Mouse (Mus musculus): ENCODE results near the gene Themis2. TPM values are rescaled to one million over a fixed set of nuclear protein-coding genes. Genes with fewer than 3 reads are reported as not detected.

The Themis2 gene
- polyA plus RNA-seq, 1 experiment: 0.05 TPM

DNA sequence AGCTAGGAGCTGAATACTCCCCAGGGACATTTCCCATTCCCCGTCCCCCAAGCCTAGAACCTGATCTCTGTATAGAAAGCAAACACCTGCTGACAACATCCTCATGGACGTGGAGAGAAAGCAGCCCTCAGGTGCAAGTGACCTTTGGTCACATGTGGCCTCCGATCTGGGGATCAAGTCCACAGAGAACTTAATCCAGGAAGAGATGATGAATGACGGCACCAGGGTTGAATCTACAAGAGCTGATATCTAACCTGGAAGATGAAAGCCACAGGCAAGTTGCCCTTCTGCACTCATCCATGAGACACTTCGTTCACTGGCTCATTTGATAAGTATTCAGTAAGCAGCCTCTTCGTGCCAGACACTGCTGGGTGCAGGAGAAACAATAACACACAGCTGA lies 33.6 kb downstream of the Themis2 start:
- peaks cover 7% of the 10 kb centered on the region for H3K4me1 ChIP-seq (ENCODE audit: control insufficient read depth)
- H3K27me3 ChIP-seq (ENCODE audit: control insufficient read depth): peaks cover 25% of the 10 kb centered on the region
- no peaks in the 10 kb centered on the region for H3K9me3 ChIP-seq (ENCODE audit: control insufficient read depth, low read length)
- TF ChIP-seq GATA1 (IDR thresholded peaks at IDR 0.05; ENCODE audit: low read length): no peak
- TF ChIP-seq TAL1 (IDR thresholded peaks at IDR 0.05; ENCODE audit: low read length): no peak
- H3K36me3 ChIP-seq (ENCODE audit: control insufficient read depth): no peaks in the 10 kb centered on the region
- no peak overlapping the region for H3K4me3 ChIP-seq (replicated peaks)

DNA sequence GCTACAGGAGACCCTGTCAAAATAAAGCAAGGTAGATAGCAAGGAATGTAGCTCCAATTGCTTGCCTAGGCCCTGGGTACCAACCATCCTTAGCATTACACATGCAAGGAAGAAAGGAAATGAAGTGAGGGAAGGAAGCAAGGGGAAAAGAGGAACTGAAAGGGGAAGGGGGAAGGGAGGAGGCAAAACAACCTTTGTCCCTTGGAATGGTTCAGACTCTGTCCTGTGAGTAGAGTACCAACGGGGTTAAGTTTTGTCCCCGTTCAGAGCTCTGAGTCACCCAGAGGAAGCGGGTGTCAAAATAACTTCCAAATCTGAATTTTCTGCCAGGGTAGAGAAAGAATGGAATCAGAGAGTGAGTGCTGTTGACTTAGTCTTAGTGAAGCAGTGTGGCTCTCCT lies 35.9 kb downstream of the Themis2 start:
- Histone ChIP-seq H3K27me3 (ENCODE audit: control insufficient read depth) (peaks cover 48% of the 10 kb centered on the region), H3K4me1 (ENCODE audit: control insufficient read depth) (peaks cover 5% of the 10 kb centered on the region), H3K36me3 (ENCODE audit: control insufficient read depth) (no peaks in the 10 kb centered on the region), H3K9me3 (ENCODE audit: control insufficient read depth, low read length) (no peaks in the 10 kb centered on the region; the same call in 1 of the 2 replicates), H3K4me3 (replicated peaks) (no peak overlapping the region)
- TF ChIP-seq TAL1 (IDR thresholded peaks at IDR 0.05; ENCODE audit: low read length) (no peak), GATA1 (IDR thresholded peaks at IDR 0.05; ENCODE audit: low read length) (no peak)

DNA sequence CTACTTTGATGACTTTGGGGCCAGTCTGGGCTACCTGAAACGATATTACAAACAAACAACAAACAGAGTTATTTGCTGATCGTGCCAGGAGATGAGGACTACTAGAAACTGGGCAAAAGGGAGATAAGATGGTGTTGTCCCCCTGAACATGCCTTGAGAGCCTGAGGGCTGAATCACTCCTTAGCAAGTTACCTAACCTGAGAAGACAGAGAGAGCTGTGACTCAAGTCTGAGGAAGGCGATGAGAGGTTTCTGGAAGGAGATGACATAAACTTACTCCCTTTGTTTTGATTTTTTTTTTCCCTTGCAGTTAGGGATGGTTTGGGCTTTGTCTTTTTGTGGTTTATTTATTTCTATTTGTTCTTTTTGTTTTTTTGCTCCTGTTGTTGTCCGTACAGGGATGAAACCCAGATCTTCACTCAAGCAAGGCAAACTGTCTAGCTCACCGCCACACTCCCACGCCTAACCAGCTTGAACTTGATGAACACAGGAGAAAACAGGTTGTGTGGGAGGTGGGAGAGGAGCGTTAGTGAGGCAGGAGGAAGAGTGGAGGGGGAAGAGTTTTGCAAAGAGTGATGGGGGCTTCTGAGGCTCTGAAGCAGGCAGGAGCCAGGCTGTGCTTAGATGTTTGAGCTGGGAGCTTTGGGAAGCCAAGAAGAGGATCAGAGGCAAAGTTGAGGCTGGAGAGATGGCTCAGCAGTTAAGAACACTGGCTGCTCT lies 38.4 kb downstream of the Themis2 start:
- Histone ChIP-seq H3K27me3 (ENCODE audit: control insufficient read depth) (peaks cover 57% of the 10 kb centered on the region), H3K36me3 (ENCODE audit: control insufficient read depth) (no peaks in the 10 kb centered on the region), H3K4me1 (ENCODE audit: control insufficient read depth) (peaks cover 5% of the 10 kb centered on the region), H3K4me3 (replicated peaks) (no peak overlapping the region), H3K9me3 (ENCODE audit: control insufficient read depth, low read length) (no peaks in the 10 kb centered on the region; the same call in 1 of the 2 replicates)
- TF ChIP-seq GATA1 (IDR thresholded peaks at IDR 0.05; ENCODE audit: low read length) (no peak), TAL1 (IDR thresholded peaks at IDR 0.05; ENCODE audit: low read length) (no peak)

DNA sequence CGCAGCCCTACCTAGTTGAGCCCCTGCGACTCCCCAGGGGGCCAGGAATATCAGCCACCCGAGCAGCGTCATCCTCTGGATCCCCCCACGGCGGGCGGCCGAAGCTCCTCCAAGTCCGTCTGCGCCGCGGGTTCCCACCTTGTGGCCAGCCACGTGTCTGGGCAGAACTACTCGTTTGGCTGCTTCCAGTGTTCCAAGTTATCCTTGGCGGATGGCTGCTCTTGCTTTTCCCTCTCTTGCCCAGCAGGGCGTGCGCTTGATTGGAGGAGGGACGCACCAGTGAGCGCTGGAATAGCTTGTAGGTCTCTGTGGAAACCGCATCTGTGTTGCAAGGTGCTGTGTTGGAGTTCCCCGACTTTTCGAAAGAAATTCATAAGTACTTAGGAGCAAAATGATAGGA lies 39.2 kb downstream of the Themis2 start, which contains the start of gene Smpdl3b:
Gene Smpdl3b, minus strand, starts transcription at position 279 of the 400 bp plus-strand sequence.
- H3K4me3 ChIP-seq (replicated peaks): peak within 1 kb of the TSS; percentile 3
- no peaks in the 10 kb centered on the region; the same call in 1 of the 2 replicates for H3K9me3 ChIP-seq (ENCODE audit: control insufficient read depth, low read length)
- H3K36me3 ChIP-seq (ENCODE audit: control insufficient read depth): no peaks in the 10 kb centered on the region
- peaks cover 5% of the 10 kb centered on the region for H3K4me1 ChIP-seq (ENCODE audit: control insufficient read depth)
- H3K27me3 ChIP-seq (ENCODE audit: control insufficient read depth): peaks cover 57% of the 10 kb centered on the region
- TF ChIP-seq TAL1 (IDR thresholded peaks at IDR 0.05; ENCODE audit: low read length) (no peak), GATA1 (IDR thresholded peaks at IDR 0.05; ENCODE audit: low read length) (no peak)

DNA sequence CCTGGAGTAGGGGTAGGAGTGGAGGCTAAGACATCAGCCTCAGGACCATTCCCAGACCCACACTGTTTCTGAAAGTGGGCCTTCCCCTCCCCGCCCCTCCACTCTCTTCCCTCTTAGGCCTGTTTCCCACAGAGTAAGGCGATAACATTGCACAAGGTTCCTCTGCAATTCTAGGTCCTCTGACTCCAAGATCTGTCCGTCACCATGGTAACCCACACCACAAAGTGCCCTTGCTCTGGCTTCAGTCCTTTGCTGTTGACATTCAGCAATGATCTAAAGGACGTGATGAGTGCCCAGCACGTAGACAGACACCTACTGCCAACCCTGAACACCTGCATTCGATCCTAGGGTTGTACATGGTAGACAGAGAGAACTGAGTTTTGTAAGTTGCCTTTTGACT lies 43.2 kb downstream of the Themis2 start:
- Histone ChIP-seq H3K4me1 (ENCODE audit: control insufficient read depth) (peaks cover 12% of the 10 kb centered on the region), H3K4me3 (replicated peaks) (no peak overlapping the region), H3K9me3 (ENCODE audit: control insufficient read depth, low read length) (no peaks in the 10 kb centered on the region; the same call in 1 of the 2 replicates), H3K36me3 (ENCODE audit: control insufficient read depth) (no peaks in the 10 kb centered on the region), H3K27me3 (ENCODE audit: control insufficient read depth) (peaks cover 36% of the 10 kb centered on the region)
- TF ChIP-seq GATA1 (IDR thresholded peaks at IDR 0.05; ENCODE audit: low read length) (no peak), TAL1 (IDR thresholded peaks at IDR 0.05; ENCODE audit: low read length) (no peak)

DNA sequence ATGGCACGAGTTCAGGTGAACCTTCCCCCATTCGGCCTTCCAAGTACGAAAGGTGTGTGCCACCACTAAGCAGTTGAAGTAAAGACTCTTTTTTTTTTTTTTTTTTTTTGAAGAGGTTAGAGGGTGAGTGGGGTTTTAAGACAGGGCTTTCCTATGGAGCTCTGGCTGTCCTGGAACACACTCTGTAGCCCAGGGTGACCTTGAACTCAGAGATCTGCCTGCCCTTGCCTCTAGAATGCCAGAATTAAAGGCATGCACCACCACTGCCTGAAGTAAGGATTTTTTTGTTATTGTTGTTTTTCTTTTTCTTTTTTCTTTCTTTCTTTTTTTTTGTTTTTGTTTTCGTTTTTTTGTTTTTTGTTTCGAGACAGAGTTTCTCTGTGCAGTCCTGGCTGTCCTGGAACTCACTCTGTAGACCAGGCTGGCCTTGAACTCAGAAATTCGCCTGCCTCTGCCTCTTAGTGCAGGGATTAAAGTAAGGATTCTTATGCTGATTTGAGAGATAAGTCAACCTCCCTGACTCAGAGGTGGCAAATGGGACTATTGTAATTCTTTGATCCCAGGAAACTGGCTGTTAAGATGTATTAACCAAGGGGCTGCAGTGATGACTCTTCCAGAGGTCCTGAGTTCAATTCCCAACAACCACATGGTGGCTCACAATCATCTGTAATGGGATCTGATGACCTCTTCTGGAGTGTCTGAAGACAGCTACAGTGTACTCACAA lies 46.8 kb downstream of the Themis2 start:
- TF ChIP-seq GATA1 (IDR thresholded peaks at IDR 0.05; ENCODE audit: low read length) (no peak), TAL1 (IDR thresholded peaks at IDR 0.05; ENCODE audit: low read length) (no peak)
- Histone ChIP-seq H3K27me3 (ENCODE audit: control insufficient read depth) (peaks cover 3% of the 10 kb centered on the region; the same call in 1 of the 2 replicates), H3K4me3 (replicated peaks) (no peak overlapping the region)

DNA sequence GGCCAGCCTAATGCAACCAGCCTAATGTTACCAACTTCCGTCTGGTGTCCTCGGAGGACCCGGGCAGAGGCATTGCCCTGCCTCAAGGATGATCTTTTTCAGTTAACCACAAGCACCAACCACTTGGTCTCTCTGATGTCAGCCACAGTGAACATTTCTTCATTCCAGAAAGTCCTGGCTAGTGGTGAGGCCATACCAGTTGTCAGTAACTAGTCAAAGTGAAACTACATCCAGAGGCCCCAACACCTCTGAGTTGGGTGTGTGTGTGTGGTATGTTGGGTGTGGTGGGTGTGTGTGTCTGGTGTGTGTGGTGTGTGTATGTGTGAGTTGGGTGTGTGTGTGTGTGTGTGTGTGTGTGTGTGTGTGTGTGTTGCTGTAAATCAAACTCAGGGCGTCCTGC lies 47.4 kb downstream of the Themis2 start:
- Histone ChIP-seq H3K27me3 (ENCODE audit: control insufficient read depth) (peaks cover 2% of the 10 kb centered on the region; the same call in 1 of the 2 replicates), H3K4me1 (ENCODE audit: control insufficient read depth) (peaks cover 25% of the 10 kb centered on the region)

More for the DNA sequence above, 46.8 kb downstream of the Themis2 start:
- no peaks in the 10 kb centered on the region for H3K36me3 ChIP-seq (ENCODE audit: control insufficient read depth)
- peaks cover 19% of the 10 kb centered on the region for H3K4me1 ChIP-seq (ENCODE audit: control insufficient read depth)
- H3K9me3 ChIP-seq (ENCODE audit: control insufficient read depth, low read length): no peaks in the 10 kb centered on the region

DNA sequence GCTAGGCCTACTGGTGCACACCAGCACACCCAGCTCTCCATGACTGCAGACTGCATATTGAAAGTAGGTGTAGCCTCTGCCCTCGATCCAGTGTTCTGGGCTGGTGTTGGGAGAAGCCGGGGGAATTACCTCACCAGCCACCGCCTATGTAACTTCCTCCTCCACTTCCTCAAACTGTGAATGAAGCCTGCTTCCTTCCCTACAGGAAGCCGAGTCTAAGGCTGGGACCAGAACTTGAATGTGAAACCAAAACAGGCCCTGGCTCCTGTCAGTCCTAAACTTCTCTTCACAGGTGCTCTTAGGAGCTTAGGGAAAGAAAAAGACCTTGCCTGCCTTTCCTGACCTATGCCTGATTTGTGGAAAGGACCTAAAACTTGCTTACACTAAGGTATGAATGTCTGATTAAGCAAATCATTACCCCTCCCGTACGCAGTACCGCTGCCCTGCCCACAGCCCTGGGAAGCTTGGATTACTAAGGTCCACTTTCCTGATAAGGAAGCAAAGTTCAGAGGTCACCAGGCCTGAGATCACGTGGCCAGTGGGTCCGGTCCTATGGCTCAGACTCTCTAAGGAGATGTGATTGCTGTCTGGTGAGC lies 48.4 kb downstream of the Themis2 start:
- Histone ChIP-seq H3K9me3 (ENCODE audit: control insufficient read depth, low read length) (no peaks in the 10 kb centered on the region), H3K4me3 (replicated peaks) (no peak overlapping the region), H3K36me3 (ENCODE audit: control insufficient read depth) (no peaks in the 10 kb centered on the region), H3K27me3 (ENCODE audit: control insufficient read depth) (no peaks in the 10 kb centered on the region; the same call in 1 of the 2 replicates), H3K4me1 (ENCODE audit: control insufficient read depth) (peaks cover 28% of the 10 kb centered on the region)
- TF ChIP-seq TAL1 (IDR thresholded peaks at IDR 0.05; ENCODE audit: low read length): no peak
- no peak for TF ChIP-seq GATA1 (IDR thresholded peaks at IDR 0.05; ENCODE audit: low read length)

More for the DNA sequence above, 47.4 kb downstream of the Themis2 start:
- Histone ChIP-seq H3K4me3 (replicated peaks) (no peak overlapping the region), H3K9me3 (ENCODE audit: control insufficient read depth, low read length) (no peaks in the 10 kb centered on the region), H3K36me3 (ENCODE audit: control insufficient read depth) (no peaks in the 10 kb centered on the region)
- no peak for TF ChIP-seq TAL1 (IDR thresholded peaks at IDR 0.05; ENCODE audit: low read length)
- no peak for TF ChIP-seq GATA1 (IDR thresholded peaks at IDR 0.05; ENCODE audit: low read length)

Measured in erythroblast, embryonic 14.5 days (primary cell).